Mouse (Mus musculus): ENCODE measurements around the gene Mcm9.
"Not testable (repeated sequence)": the region's sequence is repeated elsewhere in the genome, so short reads cannot be mapped to it uniquely, and the experiment has no call there.

Gene Mcm9

GRCm38 (mm10) chr10:53495349-53495748 lies 134.9 kb downstream of the Mcm9 start:
- not testable (repeated sequence) for DNase-seq

GRCm38 (mm10) chr10:53493954-53494353 lies 136.3 kb downstream of the Mcm9 start:
- no peak for DNase-seq

Data from right cerebral cortex, postnatal 25 days (tissue).